Mouse (Mus musculus) forebrain, embryonic 11.5 days (tissue): ENCODE results near the gene Cacnb4. TPM values are rescaled to one million over a fixed set of nuclear protein-coding genes. Genes with fewer than 3 reads are reported as not detected.

Experiments
- ATAC-seq: fragments of 200-750 bp; cut with Nextera tagmentation; replicated peaks from 2 replicates; pipeline ENCODE4 v1.8.0; 2017; ENCODE audit warnings: moderate TSS enrichment; ENCODE audit not compliant: low FRiP score
- DNase-seq: peaks from one replicate; pipeline ENCODE4 v3.0.0-alpha.2; 2017; ENCODE audit warnings: low spot score
- H3K27ac ChIP-seq: fragments of 300-500 bp; sonication (generic); 2 replicates; pipeline ENCODE4 v1.5.1; 2014; ENCODE audit warnings: low read depth, low read length
- H3K27me3 ChIP-seq: fragments of 300-500 bp; sonication (generic); 2 replicates; pipeline ENCODE4 v1.6.1; 2014; ENCODE audit warnings: mild to moderate bottlenecking, low read length, mixed read lengths; ENCODE audit not compliant: control insufficient read depth, insufficient read depth
- H3K36me3 ChIP-seq: fragments of 300-500 bp; sonication (generic); 2 replicates; pipeline ENCODE4 v1.6.1; 2014; ENCODE audit warnings: mild to moderate bottlenecking, low read length, moderate library complexity, mixed read lengths; ENCODE audit not compliant: control insufficient read depth, insufficient read depth
- H3K4me1 ChIP-seq: fragments of 300-500 bp; sonication (generic); replicated peaks from 2 replicates; pipeline ENCODE4 v1.6.1; 2014; ENCODE audit warnings: low read length, mixed read lengths; ENCODE audit not compliant: control insufficient read depth, insufficient read depth
- H3K4me2 ChIP-seq: fragments of 300-500 bp; sonication (generic); 2 replicates; pipeline ENCODE4 v1.6.1; 2014; ENCODE audit warnings: low read depth, mild to moderate bottlenecking, low read length, moderate library complexity, mixed read lengths; ENCODE audit not compliant: severe bottlenecking
- H3K4me3 ChIP-seq: fragments of 300-500 bp; sonication (generic); 2 replicates; pipeline ENCODE4 v1.5.1; 2014; ENCODE audit warnings: low read depth, low read length
- H3K9ac ChIP-seq: fragments of 300-500 bp; sonication (generic); 2 replicates; pipeline ENCODE4 v1.6.1; 2014; ENCODE audit warnings: low read length
- H3K9me3 ChIP-seq: fragments of 300-500 bp; sonication (generic); 2 replicates; pipeline ENCODE4 v1.6.1; 2016; ENCODE audit warnings: low read length, mixed read lengths; ENCODE audit not compliant: control insufficient read depth
- WGBS: fragments of 180-500 bp; shearing (Covaris S2); extraction: QIAGEN DNeasy Blood & Tissue Kit; methylation state at CpG from one replicate; pipeline ENCODE4 v1.1.7; 2014; 5-methylcytosine and 5-hydroxymethylcytosine counted together
- polyA plus RNA-seq: library from polyadenylated mRNA; unstranded; fragments of >200 nt; fragmentation: Nextera tagmentation; extraction: Ambion mirVana; gene quantifications from 2 replicates; pipeline ENCODE4 v1.2.1, GENCODE M21; 2014

Gene Cacnb4
- polyA plus RNA-seq, 1 experiment from 2014 or later, result 2.6 TPM

DNA sequence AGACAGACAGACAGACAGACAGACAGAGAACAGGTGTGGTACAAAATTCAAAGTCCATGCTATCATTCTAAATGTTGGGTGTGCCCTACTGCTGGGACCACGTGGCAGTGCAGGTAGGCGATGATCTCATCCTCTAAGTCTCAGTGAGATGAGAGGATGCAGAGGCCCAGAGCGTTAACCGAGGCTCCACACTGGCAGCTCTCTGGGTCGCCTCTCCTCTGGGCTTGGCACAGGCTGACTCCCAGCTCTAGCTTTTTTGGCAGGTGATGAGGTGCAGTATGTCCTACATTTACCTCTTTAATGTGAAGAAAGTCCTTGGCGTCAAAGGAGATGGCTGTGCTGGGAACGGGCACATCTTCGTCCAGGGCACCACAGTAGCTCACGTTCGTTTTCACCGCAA lies 202.1 kb downstream of the Cacnb4 start:
- Histone ChIP-seq H3K9me3 (no peaks in the 10 kb centered on the region), H3K4me2 (no peak overlapping the region), H3K4me3 (no peak overlapping the region), H3K9ac (no peak overlapping the region), H3K27me3 (no peaks in the 10 kb centered on the region), H3K4me1 (no peaks in the 10 kb centered on the region), H3K36me3 (no peaks in the 10 kb centered on the region), H3K27ac (no peak overlapping the region)
- DNase-seq (no peak), ATAC-seq (no peak)
- WGBS, result 90% methylated on average over 11 of the region's 11 CpGs

DNA sequence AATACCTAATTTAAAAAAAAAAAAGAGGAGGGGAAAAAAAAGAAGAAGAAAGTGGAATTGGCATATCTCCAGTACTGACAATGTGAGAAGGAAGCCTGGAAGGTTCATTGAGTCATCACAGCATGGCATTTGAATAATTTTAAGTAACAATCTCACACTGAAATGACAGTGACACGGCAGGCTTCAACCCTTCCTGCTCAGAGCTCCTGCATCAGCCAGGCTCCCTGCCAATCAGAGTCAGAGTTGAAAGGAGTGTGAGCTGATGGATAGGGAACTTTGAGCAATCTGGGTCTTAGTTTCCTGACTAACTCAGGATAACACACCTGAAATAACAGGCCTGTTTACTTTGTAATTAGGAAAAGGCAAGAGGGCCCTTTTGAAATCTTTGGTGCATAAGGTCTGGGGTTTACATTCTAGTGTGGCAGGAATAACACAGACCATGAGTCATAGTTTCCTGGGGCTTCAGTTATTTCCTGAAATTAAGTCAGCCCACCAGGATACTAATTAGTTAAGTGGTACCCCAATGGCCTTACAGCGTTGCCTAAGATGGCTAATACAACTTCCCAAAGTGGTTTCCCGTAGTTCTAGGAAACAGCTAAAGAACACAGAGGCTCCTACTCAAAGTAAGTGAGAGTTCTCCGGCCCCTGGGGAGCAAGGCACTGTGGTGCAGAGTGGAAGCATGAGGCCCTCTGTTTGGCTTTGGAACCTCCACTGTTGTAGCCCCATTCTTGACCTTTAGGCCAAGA lies 204.9 kb downstream of the Cacnb4 start:
- no peak for DNase-seq
- Histone ChIP-seq H3K4me2 (no peak overlapping the region), H3K9ac (no peak overlapping the region), H3K36me3 (no peaks in the 10 kb centered on the region), H3K27ac (no peak overlapping the region), H3K4me1 (no peaks in the 10 kb centered on the region), H3K4me3 (no peak overlapping the region), H3K27me3 (no peaks in the 10 kb centered on the region), H3K9me3 (no peaks in the 10 kb centered on the region)
- no peak for ATAC-seq
- 39% methylated on average over 4 of the region's 4 CpGs for WGBS

DNA sequence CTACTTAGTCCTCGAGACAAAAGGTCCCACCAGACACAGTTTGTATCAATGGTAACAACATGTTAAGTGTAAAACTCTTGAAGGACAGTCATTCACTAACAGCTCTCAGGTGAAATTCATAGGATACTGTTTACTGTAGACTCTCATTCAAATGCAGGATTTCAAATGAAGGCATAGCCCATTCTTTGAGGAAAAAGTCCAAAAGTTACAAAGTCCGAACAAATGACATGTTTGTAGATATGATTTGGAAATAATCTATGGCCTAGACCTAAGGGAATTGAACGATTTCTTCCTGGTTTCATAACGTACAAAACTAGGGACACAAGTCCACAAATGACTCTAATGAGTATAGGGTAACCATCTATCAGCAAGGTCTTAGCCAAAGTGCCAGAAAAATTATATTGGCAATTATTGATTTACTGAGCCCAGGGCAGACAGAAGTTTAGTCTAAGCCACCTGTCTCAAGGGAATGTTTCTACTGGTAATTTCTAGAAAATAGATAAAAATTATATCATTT lies 206.5 kb downstream of the Cacnb4 start:
- no peak for ATAC-seq
- WGBS, result 82% methylated on average over 4 of the region's 4 CpGs

DNA sequence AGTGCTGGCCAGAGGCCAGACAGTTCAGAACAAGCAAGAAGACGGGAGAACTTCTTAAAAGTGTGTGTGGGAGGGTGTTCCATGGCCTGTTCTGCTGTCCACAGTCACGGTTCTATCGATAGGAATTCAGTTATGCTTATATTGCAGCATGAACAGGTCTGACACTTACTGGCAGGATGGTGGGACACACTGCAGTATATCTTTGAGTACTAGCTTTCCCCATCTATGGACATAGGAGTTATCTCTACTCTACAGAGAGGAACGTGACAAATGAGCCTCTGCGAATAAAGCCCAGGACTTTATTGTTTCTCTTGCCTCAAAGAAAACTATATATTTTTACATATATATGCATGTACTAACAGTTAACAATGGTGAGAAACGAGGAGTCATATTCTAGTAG lies 209.0 kb downstream of the Cacnb4 start:
- Histone ChIP-seq H3K9ac (no peak overlapping the region), H3K4me2 (no peak overlapping the region), H3K36me3 (no peaks in the 10 kb centered on the region), H3K4me3 (no peak overlapping the region), H3K4me1 (no peaks in the 10 kb centered on the region), H3K9me3 (no peaks in the 10 kb centered on the region), H3K27ac (no peak overlapping the region), H3K27me3 (no peaks in the 10 kb centered on the region)
- ATAC-seq (no peak), DNase-seq (no peak)
- WGBS, result 87% methylated on average over 6 of the region's 6 CpGs

More for the DNA sequence above, 206.5 kb downstream of the Cacnb4 start:
- no peak for DNase-seq
- H3K4me1 ChIP-seq, result no peaks in the 10 kb centered on the region
- H3K36me3 ChIP-seq, result no peaks in the 10 kb centered on the region
- H3K4me2 ChIP-seq, result no peak overlapping the region
- H3K9ac ChIP-seq, result no peak overlapping the region
- no peak overlapping the region for H3K27ac ChIP-seq
- no peaks in the 10 kb centered on the region for H3K27me3 ChIP-seq
- H3K4me3 ChIP-seq, result no peak overlapping the region
- no peaks in the 10 kb centered on the region for H3K9me3 ChIP-seq

DNA sequence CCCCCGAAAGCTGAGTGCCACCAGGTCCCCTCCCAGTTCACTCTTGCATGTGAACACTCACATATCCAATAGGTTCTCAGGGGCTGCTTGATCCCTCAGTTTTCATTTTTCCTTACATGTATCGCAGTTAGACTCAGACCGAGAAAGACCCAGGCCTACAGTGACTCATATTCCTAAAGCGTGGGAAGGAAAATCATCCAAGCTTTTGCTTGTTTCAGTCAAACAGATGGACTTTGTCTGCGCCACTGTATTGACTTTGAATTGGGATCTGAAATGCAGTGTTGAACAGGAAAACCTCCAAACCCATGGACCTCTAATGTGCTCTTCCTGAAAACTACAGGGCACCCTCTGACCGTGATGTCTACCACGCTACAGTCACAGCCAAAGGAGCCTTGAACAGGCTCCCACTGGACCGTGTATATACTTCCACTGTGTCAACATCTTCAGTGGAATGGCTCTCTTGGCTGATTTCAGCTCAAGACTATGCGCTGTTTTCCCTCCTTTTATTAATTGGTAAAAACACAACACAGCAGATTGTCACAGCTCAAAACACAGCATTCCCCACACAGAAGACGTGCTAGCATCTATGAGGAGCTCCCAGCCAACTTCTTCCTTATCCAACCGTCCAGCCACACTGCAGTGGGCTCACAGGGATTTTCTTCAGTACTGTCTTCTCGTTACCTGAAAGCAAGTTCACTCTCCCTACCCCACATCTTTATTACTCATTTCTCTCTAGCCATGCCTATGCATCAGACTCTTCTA lies 215.2 kb downstream of the Cacnb4 start:
- Histone ChIP-seq H3K9ac (no peak overlapping the region), H3K27ac (no peak overlapping the region), H3K4me2 (no peak overlapping the region), H3K9me3 (no peaks in the 10 kb centered on the region), H3K36me3 (no peaks in the 10 kb centered on the region), H3K4me1 (no peaks in the 10 kb centered on the region), H3K27me3 (no peaks in the 10 kb centered on the region), H3K4me3 (no peak overlapping the region)
- 90% methylated on average over 12 of the region's 12 CpGs for WGBS
- DNase-seq (no peak), ATAC-seq (no peak)

DNA sequence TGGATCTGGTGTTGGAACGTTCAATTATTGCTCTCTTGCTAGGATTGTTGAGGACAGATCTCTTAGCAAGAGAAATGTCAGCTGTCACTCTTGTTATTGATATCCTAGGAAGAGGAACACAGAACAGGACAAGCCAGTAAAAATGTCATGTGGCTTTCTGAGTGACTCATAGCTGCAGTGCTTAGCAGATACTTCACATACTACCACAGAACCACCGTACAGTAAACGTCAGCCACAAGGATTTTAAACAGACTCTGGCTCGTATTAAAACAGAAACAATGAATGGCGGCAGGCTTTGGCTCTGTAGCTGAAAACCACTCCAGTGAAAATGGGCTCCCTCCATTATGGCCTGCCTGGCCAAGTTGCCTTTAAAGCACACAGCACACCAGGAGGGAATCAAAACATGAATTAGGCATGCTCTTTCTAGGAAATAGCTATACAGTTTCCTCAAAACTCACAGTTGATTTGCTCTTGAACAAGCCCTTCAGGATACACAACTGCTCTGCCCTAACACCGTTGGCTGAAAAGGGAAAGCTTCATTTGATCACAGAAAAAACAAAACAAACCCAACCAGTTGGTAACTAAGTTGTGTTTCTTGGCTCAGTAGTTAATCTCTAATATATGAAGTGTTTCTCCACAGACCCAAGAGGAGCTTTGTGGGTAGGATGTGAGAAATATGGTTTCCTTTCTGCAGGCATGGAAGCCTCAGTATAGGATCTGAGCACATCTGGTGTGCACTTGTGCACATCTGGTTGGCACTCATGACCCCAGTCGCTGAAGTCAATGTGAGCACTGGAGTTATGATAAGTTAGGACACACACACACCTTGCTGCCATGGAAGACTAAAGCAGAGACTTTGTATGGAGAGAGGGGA lies 220.8 kb downstream of the Cacnb4 start:
- no peaks in the 10 kb centered on the region for H3K9me3 ChIP-seq
- H3K9ac ChIP-seq, result no peak overlapping the region
- no peaks in the 10 kb centered on the region for H3K4me1 ChIP-seq
- ATAC-seq (no peak), DNase-seq (no peak)
- no peaks in the 10 kb centered on the region for H3K27me3 ChIP-seq
- no peaks in the 10 kb centered on the region for H3K36me3 ChIP-seq
- H3K4me2 ChIP-seq, result no peak overlapping the region
- H3K4me3 ChIP-seq, result no peak overlapping the region
- no peak overlapping the region for H3K27ac ChIP-seq
- 74% methylated on average over 7 of the region's 7 CpGs for WGBS

DNA sequence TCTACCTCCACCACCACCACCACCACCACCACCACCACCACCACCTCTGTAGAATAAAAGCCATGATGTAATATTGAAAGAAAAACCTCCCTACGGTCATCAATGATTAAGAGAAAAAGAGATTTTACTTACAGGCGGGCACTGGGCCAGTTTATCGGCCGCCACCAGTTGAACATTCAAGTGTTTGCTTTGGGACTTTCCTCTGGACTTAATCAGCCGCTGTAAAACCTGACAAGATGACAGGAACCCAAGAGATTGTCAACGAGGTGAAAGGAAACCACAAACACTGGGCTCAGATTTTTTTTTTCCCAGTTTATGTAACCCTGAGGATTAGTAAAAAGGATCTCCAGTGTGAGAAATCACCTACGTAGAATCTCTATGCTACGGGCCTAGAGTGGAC lies 226.8 kb downstream of the Cacnb4 start:
- 92% methylated on average over 8 of the region's 8 CpGs for WGBS
- ATAC-seq (no peak), DNase-seq (no peak)
- no peak overlapping the region for H3K4me2 ChIP-seq
- H3K27me3 ChIP-seq, result no peaks in the 10 kb centered on the region
- no peak overlapping the region for H3K4me3 ChIP-seq
- no peak overlapping the region for H3K27ac ChIP-seq
- H3K36me3 ChIP-seq, result no peaks in the 10 kb centered on the region
- no peak overlapping the region for H3K9ac ChIP-seq
- H3K4me1 ChIP-seq, result no peaks in the 10 kb centered on the region
- no peaks in the 10 kb centered on the region for H3K9me3 ChIP-seq

DNA sequence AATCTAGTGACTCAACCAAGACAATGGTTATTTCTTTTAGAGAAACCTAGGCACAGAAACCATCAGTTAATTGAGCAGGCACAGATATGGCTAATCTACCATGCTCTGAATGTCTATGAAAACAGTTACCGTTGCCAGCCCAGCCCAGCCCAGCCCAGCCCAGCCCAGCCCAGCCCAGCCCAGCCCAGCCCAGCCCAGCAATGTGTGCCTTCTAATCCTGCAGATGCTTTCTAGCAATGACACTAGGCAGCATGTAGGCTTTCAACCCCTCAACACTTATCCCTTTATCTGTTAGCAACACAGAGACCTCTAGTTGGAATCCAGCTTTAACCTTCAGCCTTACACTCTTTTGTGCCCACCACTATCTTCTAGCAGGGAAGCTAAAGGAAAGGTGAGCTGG lies 227.7 kb downstream of the Cacnb4 start:
- Histone ChIP-seq H3K4me2 (no peak overlapping the region), H3K4me1 (no peaks in the 10 kb centered on the region), H3K9me3 (no peaks in the 10 kb centered on the region), H3K9ac (no peak overlapping the region), H3K27me3 (no peaks in the 10 kb centered on the region), H3K36me3 (no peaks in the 10 kb centered on the region), H3K4me3 (no peak overlapping the region), H3K27ac (no peak overlapping the region)
- 78% methylated on average over 1 of the region's 1 CpGs for WGBS
- DNase-seq, result no peak
- no peak for ATAC-seq
